Mouse (Mus musculus) testis, postnatal 10 days (tissue): Measurements from ENCODE around the gene Zpbp2.

Experiments used
- DNase-seq: peaks from one replicate; pipeline ENCODE4 v3.0.0; 2021; ENCODE audit warnings: low spot score

The Zpbp2 gene

GRCm38 (mm10) chr11:98550975-98551828 lies at the start of gene Zpbp2:
TSS of gene Zpbp2 (plus strand) at chr11:98551097.
- peak; percentile 94 for DNase-seq

DNA sequence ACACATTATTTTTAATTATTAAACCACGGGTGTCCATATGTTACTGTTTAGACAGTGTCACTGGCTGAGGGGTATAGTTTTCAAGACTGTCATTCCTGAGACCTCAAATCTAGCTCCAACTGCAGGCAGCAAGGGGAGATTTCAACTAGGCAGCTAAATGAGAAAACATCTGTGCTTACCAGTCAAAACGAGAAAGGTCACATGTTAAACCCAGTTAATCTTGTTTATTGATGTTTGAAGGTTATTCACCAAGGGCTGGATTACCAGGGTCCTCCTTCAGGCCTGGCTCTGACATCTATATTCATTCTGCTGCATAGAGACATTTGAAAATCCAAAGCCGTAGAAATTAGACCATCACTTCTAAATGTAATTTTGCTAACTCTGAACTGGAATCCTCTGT lies 46.0 kb upstream of the Zpbp2 start:
- no peak for DNase-seq

DNA sequence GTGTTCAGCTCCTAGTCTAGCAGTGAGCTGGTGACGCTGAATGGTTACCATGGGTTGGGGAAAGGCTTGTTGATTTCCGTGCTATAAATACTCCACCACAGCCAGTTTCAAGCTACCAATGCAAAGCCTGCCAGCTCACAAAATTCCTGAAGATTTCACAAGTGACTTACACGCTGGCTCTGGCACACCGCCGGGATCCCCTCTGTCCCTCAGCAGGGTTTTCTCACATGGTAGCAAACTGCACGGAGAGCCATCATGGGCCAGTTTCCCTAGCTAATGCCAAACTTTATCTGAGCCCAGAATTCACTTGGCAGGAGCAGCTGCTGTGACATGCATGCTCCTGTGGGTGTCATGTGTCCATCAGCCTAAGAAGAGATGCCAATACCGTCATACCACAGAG lies 41.5 kb upstream of the Zpbp2 start:
- DNase-seq: no peak

- no peak for DNase-seq
These were observed 40.8 kb upstream of the Zpbp2 start for GRCm38 (mm10) chr11:98510125-98510524.

DNA sequence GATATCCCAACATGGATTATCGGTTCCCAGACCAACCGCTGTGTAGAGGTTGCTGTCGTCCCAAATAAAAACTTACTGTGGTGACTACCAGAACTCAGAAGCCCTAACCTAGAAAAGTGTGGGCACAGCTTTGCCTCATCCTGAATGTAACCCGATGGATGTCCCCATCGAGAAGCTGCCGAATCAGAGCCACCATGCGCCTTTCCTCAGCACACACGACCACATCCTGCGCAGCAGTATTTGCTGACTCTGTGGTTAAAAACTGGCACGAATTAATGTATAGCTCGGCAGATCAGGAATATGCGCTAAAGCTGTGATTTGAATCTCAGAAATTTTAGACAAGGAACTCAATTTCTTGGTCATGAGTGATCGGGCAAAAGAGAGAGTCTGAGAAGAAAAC lies 38.0 kb upstream of the Zpbp2 start:
- DNase-seq: no peak

DNA sequence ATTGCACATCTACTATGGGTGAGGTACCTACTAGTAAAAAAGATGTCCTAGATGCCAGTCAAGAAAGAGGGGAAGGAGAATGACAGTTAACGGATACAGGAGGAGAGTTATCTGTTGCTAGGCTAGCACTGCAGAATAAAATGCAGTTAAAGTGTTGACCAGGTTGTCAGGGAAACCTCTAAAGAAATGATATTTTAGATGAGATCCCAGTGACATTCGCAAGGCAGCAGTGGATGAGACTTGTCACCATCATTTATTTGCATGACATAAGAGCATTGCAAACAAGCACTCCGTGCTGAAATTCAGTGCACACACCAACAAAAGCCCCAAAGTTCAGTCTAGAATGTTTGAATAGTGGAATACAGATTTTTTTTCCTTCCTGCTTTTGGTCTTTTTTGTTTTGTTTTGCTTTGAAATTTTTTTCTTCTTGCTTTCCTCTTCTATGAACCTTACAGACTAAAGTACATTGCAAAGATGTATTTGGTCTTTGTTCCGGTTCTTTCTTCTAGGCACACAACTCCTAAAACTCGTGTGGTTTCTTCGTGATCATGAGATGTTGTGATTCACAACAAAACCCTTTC lies 37.5 kb upstream of the Zpbp2 start:
- DNase-seq: no peak

- peak; percentile 15 for DNase-seq
These were observed 30.4 kb upstream of the Zpbp2 start for GRCm38 (mm10) chr11:98520468-98520867.

GRCm38 (mm10) chr11:98525140-98525539 lies 25.8 kb upstream of the Zpbp2 start:
- DNase-seq: no peak

DNA sequence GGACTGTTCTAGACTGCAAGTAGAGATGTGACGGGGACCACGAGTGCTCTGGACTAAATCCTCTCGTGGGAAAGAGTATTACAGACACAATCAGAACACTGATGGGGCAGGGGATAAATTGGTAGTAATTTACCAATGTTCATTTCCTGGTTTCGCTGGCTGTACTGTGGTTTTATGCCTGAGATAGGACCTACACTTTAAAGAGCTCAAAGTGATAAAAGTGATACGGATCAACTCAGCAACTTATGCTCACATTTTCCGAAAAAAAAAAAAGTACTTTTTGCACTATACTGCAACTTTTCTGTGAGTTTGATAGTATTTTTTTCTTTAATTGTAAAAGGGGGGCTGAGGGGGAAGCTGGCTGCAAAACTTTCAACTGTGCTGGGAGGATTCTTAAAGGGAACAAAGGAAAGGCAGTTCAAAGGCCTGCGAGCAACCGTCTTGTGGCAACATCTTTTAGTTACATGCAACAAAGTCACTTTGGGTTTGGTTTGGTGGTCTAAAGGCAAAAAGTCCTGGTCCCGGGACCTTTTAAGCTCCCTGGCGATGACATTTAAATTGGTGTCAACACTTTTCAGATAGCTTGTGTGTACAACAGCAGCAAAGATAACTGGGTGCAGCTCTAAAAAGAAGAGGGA lies 24.0 kb upstream of the Zpbp2 start:
- DNase-seq: no peak

DNA sequence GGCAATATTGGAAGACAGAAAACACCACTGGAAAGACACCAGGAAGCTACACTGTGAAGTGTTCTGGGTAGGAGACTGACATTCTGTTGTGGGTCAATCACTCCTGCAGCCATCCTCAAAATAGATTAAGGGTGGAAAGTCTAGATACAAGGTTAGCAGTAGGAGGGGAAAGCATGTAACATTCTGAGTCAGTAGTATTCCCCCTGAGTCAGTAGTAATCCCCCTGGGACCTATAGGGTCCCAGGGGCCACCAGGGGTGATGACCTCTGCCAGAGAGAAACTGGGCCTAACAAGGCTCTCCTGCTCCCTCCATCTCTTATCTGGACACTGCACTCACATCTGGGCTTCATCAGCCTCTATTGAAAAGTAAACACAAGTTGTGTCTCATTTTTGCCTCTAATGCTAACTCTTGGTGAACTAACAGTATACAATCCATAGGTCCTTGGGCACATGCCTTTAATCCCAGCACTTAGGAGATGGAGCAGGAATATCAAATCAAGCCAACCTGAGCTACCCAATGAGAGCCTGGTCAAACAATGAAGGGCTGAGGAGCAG lies 13.3 kb upstream of the Zpbp2 start:
- no peak for DNase-seq

DNA sequence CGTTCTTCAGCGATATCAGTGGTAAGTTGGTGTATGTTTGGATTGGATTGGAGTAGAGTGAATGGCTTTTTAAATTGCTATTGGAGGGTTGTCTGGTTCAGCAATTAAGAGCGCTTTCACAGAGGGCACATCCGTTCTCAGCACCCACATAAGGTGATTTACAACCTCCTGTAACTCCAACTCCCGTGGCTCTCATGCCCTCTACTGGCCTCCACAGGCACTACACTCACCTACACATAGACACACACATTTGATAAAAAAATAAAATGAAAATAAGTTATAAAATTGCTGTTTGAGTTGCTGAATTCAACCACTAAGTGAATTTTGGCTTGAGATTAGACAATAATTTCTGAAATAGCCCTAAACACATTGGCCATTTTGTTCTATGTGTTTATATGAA lies 10.6 kb upstream of the Zpbp2 start:
- peak; percentile 39 for DNase-seq

DNA sequence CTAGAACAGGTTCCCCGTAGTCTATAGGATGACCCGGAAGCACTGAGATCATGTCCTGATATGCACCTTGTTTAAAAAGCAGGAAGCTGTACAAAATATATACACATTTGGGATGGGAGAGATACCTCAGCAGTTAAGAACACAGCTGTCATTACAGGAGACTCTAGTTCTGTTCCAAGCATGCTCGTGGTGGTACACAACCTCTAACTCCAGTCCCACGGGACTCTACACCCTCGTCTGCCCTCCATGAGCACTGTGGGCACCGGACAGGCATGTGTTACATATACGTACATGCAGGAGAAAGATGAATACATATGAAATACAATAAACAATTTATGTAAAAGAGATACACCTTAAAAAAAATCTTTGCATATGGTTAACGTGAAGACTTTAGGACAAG lies 8.3 kb upstream of the Zpbp2 start:
- DNase-seq: peak; percentile 23

GRCm38 (mm10) chr11:98543414-98543813 lies 7.5 kb upstream of the Zpbp2 start:
- DNase-seq: peak; percentile 4

- DNase-seq: peak; percentile 30
These were observed 5.8 kb upstream of the Zpbp2 start for GRCm38 (mm10) chr11:98544890-98545677.

GRCm38 (mm10) chr11:98545711-98546231 lies 5.1 kb upstream of the Zpbp2 start, which contains the start of gene Ikzf3:
TSS of gene Ikzf3 (minus strand) at chr11:98546031.
- peak; percentile 42 for DNase-seq

GRCm38 (mm10) chr11:98546529-98547307 lies 4.2 kb upstream of the Zpbp2 start:
- DNase-seq: peak; percentile 20

GRCm38 (mm10) chr11:98547308-98547693 lies 3.6 kb upstream of the Zpbp2 start:
- no peak for DNase-seq

- peak; percentile 12 for DNase-seq
These were observed 1.5 kb upstream of the Zpbp2 start for GRCm38 (mm10) chr11:98549363-98549762.

GRCm38 (mm10) chr11:98550311-98550974 lies 454 bp upstream of the Zpbp2 start:
- peak; percentile 19 for DNase-seq

DNA sequence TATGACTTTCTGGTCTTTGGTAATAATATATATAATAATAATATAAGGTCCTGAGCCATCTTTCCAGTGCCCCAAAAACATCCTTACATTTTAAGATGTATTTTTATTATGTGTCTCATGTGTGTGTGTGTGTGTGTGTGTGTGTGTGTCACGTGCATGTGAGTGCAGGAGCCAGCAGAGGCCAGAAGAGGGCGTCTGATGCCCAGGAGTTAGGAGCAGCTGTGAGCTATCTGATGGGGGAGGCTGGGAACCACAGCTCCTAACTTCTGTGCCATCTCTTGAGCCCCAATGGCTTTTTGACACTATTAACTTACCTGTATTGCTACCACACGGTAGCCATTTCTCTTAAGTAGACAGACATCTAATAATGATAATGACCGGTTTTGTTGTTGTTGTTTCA lies 3.1 kb downstream of the Zpbp2 start:
- DNase-seq: no peak
